Mouse (Mus musculus) small intestine, adult 2 months (tissue): ENCODE measurements around the gene Ccdc34.

Experiments
- CTCF ChIP-seq: fragments of 200-500 bp; IDR thresholded peaks from 2 replicates; pipeline ENCODE4 v1.5.1; 2012; ENCODE audit warnings: low read depth, mild to moderate bottlenecking, control low read depth, inconsistent platforms, low read length, moderate library complexity, mixed read lengths; ENCODE audit not compliant: insufficient replicate concordance, insufficient read length; ENCODE audit errors: extremely low read depth
- POLR2A ChIP-seq: fragments of 200-500 bp; IDR thresholded peaks from 2 replicates; pipeline ENCODE4 v1.6.1; 2012; ENCODE audit warnings: low read depth, mild to moderate bottlenecking, control low read depth, inconsistent platforms, low read length, moderate library complexity

GRCm38 (mm10) chr2:110182248-110182647 lies 164.6 kb downstream of the Ccdc34 start:
- TF ChIP-seq POLR2A (no peak), CTCF (no peak)
